Mouse (Mus musculus): ENCODE results near the gene S100a10.

DNA sequence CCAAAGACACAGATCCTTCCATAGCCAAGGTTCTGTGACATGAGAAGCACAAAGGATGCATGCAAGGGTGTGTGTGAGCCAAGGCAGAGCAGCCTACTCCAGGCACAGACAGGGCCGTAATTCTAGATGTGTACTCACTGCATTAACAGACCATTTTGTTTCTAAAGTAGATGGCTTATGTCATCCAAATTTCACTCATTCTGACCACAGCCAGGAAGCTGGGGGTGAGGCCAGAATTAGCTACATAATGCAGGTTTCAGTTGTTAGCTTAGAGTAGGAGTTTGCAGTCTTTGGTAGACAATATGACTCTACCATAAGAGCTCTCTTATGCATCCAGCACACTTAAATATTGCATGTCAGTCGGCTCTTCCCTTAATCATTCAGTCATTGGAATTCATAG is 7.5 kb downstream of the S100a10 start:
- TF ChIP-seq POLR2A (IDR thresholded peaks at IDR 0.05; ENCODE audit: borderline replicate concordance, insufficient read depth, low read length) (no peak), CTCF (IDR thresholded peaks at IDR 0.05; ENCODE audit: borderline replicate concordance, insufficient read depth, low read depth, low read length) (no peak)

Data from cerebellum, adult 2 months (tissue).